Mouse (Mus musculus) mouse embryonic stem cell (cell line): ENCODE data around the gene Cfap99.

Experiments
- in situ Hi-C, 2 experiments: fragments of 300-500 bp; cut with MboI; formaldehyde crosslinking; loops; 1 replicate in 1 of 2; 3 replicates in 1 of 2; pipeline ENCODE4 v1.14.3; 2019 to 2020; ENCODE audit warnings: low sequenced_read_pairs in 2 of 2, low pct_unique_long_range_greater_than_20kb in 1 of 2, mixed read lengths in 1 of 2; ENCODE audit not compliant: unreplicated experiment in 1 of 2

The Cfap99 gene

GRCm38 (mm10) chr5:34274676-34275293, 13.6 kb upstream of the Cfap99 start:
- in situ Hi-C loops: no loop called here

DNA sequence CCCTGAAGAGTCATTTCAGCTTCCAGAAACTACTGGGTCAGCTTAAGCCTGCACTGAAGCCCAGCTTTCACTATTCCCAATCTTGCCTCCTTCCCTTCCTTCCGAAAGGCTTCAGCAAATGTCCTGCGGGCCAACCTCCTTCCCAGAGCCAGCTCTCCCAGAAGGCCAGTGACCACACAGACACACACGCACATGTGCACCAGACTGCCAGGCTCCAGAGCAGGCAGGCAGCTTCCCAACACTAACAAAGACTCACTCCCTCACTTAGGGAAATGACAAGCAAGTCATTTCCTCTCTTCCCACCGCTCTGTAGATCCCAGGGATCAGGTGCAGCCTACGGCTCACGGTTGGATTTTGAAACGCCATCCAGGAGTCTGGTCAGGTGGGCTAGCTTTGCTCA, 12.2 kb upstream of the Cfap99 start:
- in situ Hi-C loops: no loop called here

- in situ Hi-C loops: no loop called here
Measured at GRCm38 (mm10) chr5:34276746-34277145, 11.7 kb upstream of the Cfap99 start.

GRCm38 (mm10) chr5:34278058-34278457, 10.3 kb upstream of the Cfap99 start:
- in situ Hi-C loops: no loop called here

- in situ Hi-C loops: no loop called here
Measured at GRCm38 (mm10) chr5:34279214-34279613, 9.2 kb upstream of the Cfap99 start.

DNA sequence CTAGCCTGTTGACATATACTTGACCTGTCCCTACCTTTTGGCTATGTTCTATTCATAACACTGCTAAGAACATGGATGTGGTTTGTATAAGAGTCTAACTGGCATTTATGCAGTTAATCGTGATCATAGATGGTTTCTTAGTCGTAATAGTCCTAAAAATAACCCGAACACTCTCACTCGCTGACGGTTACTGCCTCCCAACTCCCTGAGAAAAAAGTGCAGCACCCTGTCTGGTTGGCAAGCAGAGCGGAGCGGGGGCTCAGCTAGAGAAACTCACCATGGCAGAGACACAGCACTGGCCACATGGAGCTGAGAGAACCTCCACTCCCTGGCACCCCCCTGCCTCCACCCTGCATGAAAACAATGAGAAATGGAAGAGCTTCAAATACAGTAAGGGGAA, 7.4 kb upstream of the Cfap99 start:
- in situ Hi-C loops: no loop called here

DNA sequence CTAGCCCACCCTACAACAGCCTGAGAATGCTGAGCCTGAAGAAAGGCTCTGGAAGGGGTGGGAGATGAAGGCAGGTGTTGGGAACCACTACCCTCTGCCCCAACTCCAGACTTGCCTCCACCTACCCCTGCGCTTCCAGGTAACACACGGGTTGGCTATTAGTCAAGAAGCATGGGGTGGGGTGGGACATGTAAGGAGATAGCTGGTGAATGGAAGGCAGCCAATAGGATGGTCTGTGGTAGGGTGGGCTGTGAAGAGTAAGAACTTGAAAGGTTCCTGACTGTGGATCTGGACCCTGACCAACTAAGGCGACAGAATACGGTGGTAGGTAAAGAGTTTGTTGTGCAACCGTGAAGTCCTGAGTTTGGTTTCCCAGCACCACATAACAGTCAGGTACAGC, 5.0 kb upstream of the Cfap99 start:
- in situ Hi-C loops: no loop called here

DNA sequence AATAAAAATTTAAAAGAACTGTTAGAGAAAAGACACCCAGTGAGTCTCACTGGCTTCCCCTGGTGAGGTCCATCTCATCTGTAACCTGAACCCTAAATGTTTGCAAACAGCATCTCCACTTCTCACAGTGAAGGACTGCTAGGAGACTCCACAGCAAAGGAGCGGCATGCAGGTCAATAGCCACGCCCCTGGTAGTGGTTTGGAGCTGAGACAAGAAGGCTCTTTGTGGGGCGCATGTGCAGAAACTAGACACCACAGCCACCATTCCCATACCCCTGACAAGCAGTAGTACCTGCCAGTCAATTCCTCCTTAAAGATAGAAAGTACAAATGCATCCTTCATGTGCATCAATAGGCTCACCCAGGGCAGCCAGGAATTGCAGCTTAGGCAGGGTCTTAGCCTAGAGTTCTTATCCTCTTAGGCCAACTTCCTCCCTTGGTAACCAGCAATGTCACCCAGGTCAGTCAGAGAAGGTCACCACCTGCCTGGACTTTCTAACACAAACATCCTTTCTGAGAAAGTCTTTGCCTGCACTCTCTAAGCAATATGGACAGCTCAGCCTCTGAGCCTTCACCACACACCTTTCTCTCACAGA, 4.1 kb upstream of the Cfap99 start:
- in situ Hi-C loops: no loop called here

DNA sequence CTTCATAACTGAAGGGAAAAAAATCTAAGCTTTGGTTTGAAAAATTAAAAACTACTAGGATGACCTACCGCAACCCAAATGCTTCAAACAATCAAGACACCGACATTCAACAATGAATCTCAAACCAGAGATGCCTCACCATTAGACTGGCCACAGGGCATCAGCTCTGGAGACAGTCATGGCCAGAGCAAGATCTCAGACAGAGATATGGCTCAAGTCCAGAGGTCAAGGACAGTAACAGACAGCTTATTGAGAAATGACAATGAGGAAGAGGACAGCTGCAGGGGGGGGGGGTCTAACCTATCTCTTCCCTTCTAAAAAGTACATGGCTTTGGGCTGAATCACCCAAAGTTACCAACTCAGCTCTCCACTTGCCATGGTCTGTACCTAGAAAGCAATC, 3.1 kb upstream of the Cfap99 start:
- in situ Hi-C loops: no loop called here

- in situ Hi-C loops: no loop called here
Measured at GRCm38 (mm10) chr5:34286516-34286915, 1.9 kb upstream of the Cfap99 start.

DNA sequence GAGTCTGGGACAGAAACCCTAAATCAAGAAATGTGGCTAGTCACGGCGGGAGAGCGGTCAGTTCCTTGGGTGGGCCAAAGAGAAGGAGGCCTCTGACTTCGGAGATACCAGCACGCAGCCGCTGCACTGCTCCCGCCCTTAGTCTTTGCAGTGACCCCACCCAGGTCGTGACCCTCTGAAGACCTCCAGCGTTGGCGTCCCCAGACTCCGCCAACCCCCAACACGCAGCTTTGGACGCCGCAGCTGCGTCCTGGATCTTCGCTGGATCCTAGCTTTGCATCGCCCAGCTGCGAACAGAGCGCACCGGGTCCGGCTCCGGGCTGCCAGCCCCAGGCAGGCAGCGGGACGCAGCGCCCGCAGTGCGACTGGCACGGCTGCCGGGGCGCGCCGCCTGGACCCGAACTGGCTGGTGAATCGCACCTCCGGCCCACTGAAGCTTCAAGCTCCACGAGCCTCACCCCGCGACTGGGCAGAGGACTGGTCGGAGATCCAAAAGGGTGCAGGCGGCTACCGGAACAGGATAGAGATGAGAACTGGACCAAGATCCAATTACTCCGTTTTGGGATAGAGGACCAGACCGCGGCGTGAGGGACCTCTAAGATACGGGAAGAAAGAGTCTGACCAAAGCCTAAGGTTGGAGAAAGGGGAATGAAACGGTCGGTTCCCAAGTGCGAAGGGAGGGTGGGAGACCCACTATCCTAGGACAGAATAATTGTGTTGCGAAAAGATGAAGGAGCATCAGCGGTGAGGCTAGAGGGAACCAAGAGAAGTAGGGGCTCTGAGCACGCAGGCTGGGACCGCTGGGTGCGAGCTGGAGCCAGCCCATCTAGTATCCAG, 1.2 kb upstream of the Cfap99 start:
- in situ Hi-C loops: no loop called here

DNA sequence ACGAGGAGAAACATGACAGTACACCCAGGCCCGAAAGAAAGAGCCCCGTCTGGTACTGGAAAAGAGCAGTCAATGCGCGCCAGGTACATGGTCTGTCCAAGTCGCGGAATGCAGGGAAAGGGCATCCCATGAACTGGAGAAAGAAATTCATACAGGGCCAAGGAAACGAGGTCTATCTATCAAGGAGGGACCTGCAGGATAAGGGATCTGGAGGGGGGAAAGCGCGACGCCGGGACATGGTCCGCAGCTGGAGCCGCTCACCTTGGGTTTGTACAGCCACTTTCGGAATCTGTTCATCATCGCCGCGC, 608 bp upstream of the Cfap99 start:
- in situ Hi-C loops: no loop called here

DNA sequence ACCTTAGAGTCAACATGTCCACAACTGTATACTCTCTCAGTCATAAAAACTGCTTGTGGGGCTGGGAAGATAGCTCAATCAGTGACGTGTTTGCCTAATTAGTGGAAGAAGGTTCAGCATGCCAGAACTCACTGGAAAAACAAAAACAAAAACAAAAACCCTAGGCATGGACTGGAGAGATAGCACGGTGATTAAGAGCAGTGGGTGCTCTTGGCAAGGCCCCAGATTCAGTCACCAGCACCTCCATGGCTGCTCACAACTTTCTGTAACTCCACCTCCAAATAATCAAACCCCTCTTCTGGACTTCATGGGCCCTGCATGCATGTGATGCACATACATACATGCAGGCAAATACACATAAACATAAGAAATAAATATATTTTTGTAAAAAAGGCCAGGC, 886 bp downstream of the Cfap99 start:
- in situ Hi-C loops: no loop called here

GRCm38 (mm10) chr5:34293363-34293762, 5.0 kb downstream of the Cfap99 start:
- in situ Hi-C loops: no loop called here

DNA sequence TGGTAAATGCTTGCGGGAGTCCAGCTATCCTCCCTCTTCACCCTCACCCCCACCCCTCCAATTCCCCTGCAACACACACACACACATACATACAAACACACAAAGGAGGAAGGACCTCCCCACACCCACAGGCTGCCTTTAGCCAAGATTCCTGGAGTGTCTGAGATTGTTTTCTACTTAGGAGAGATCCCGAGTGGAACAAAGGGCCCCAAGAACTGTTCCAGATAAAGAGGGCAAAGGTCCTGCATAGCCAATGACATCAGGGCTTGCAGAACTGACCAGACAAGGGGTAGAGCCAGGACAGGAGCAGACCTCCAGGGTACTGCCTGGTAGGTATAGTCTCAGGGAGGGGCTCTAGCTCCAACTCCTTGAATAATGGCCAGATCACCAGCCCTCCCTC, 6.3 kb downstream of the Cfap99 start:
- in situ Hi-C loops: no loop called here

- in situ Hi-C loops: no loop called here
Measured at GRCm38 (mm10) chr5:34295141-34295540, 6.7 kb downstream of the Cfap99 start.

GRCm38 (mm10) chr5:34298061-34298460, 9.7 kb downstream of the Cfap99 start:
- in situ Hi-C loops: no loop called here

- in situ Hi-C loops: no loop called here
Measured at GRCm38 (mm10) chr5:34298937-34299535, 10.6 kb downstream of the Cfap99 start.

DNA sequence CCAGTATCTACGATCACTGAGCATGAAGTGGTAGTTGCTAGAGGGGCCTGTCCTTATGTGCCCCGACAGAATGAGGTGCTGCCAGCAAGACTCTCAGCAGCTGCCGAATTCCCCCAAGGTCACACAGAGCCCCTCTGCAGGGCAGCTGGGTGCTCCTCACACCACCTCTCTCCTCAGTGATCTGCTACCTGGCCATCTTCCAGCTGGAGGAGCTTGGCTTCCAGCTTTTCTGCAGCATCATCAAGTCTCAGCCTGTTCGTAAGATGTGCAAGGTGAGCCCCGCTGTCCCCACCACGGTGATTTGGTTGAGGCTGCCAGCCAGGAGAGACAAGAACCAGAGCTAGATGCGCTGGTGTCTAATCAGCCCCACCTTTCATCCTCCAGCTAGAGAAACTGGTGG, 14.0 kb downstream of the Cfap99 start:
- in situ Hi-C loops: no loop called here

- in situ Hi-C loops: no loop called here
Measured at GRCm38 (mm10) chr5:34309016-34309415, 20.6 kb downstream of the Cfap99 start.
